In the genomic region with DNA sequence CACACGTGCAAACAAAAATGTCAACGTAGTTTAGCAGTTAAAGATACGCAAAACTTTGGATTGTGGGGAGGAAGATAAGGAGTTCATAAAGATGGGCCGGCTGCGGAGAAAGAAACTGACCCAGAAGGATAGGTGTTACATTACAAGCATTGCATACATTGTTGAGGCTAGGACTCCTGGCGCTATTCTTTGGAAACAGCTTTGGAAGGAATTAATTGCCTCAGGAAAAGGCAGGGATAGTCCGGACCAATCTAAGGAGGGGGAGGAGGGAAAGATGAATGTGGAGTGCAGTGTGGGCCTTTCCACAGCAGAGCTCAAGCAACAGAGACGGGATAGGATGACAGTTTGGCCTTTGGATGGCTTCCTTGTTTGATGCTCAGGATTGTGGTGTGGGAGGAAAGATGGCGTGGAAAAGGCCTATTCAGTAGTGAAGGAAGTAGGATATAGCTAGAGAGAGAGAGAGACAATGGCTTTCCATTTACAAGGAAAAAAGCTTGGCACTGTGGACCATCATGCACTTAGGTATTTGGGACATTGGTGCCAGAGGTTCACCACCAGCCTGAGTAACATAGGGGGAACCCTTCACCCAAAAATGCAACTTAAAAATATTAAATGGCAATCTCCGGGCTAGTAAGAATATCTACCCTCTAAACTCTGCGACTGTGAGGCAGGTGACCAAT, we compare ENCODE assay signal across 9 mouse cellular contexts. TPM values are rescaled to one million over a fixed set of nuclear protein-coding genes. Genes with fewer than 3 reads are reported as not detected.
A peak's percentile ranks its signal among the peaks of the same experiment; 100 is the strongest.
DNase-seq lines count a peak whose midpoint lies in the region; ATAC-seq and TF ChIP-seq lines count a peak whose summit lies in the region.
"Had no signal": no experiment of that assay in that cellular context is flagged by ENCODE, and none has a peak within 500 bp of the region (broad histone marks: within the 10 kb centered on the region; RNA-seq: fewer than 3 reads in every experiment).

No protein-coding gene starts in this region.

- peak overlapping the region; percentile 98 for H3K4me2 ChIP-seq in limb, embryonic 13.5 days (replicated peaks)
- peak overlapping the region; percentile 94 for H3K4me2 ChIP-seq in stomach, embryonic 16.5 days (ENCODE audit: low read depth, low read length)

- H3K4me3 ChIP-seq in cerebellum, adult 2 months (replicated peaks; ENCODE audit: insufficient read depth, low read depth, low read length): peak overlapping the region; percentile 74
- H3K4me3 ChIP-seq in testis, adult 2 months (ENCODE audit: control insufficient read depth, low read depth, low read length): peak overlapping the region; percentile 99
- H3K4me3 ChIP-seq in limb, embryonic 13.5 days: peak overlapping the region; percentile 99
- H3K4me3 ChIP-seq in stomach, embryonic 16.5 days (replicated peaks; ENCODE audit: low read length): peak overlapping the region; percentile 99

- peak overlapping the region; percentile 99 for H3K9ac ChIP-seq in limb, embryonic 13.5 days
- H3K9ac ChIP-seq in stomach, embryonic 16.5 days (ENCODE audit: low read length): peak overlapping the region; percentile 96

- TF ChIP-seq POLR2A in cerebellum, adult 2 months (IDR thresholded peaks at IDR 0.05; ENCODE audit: borderline replicate concordance, insufficient read depth, low read length): no peak
- TF ChIP-seq POLR2A in testis, adult 2 months (IDR thresholded peaks at IDR 0.05; ENCODE audit: control insufficient read depth, low read depth, low read length): no peak

- no peak for TF ChIP-seq CTCF in cerebellum, adult 2 months (IDR thresholded peaks at IDR 0.05; ENCODE audit: borderline replicate concordance, insufficient read depth, low read depth, low read length)
- TF ChIP-seq CTCF in testis, adult 2 months (IDR thresholded peaks at IDR 0.05; ENCODE audit: control insufficient read depth, insufficient read depth, insufficient replicate concordance, low read depth, low read length): no peak

- H3K27ac ChIP-seq in cerebellum, adult 2 months (ENCODE audit: insufficient read depth, low read length): no peak overlapping the region
- no peak overlapping the region for H3K27ac ChIP-seq in testis, adult 2 months (ENCODE audit: control insufficient read depth, insufficient read depth, low read depth, low read length)
- no peak overlapping the region for H3K27ac ChIP-seq in limb, embryonic 13.5 days
- peak overlapping the region; percentile 82; the same call in 1 of the 2 replicates for H3K27ac ChIP-seq in stomach, embryonic 16.5 days (ENCODE audit: low read length)

- no peaks in the 10 kb centered on the region for H3K9me3 ChIP-seq in limb, embryonic 13.5 days
- H3K9me3 ChIP-seq in stomach, embryonic 16.5 days (replicated peaks; ENCODE audit: control insufficient read depth, low read length): no peaks in the 10 kb centered on the region

- no peaks in the 10 kb centered on the region for H3K27me3 ChIP-seq in cerebellum, adult 2 months (ENCODE audit: control insufficient read depth, insufficient read depth, low read length)
- H3K27me3 ChIP-seq in testis, adult 2 months (ENCODE audit: control insufficient read depth, insufficient read depth, low read length): no peaks in the 10 kb centered on the region
- no peaks in the 10 kb centered on the region for H3K27me3 ChIP-seq in limb, embryonic 13.5 days
- H3K27me3 ChIP-seq in stomach, embryonic 16.5 days (ENCODE audit: control insufficient read depth, insufficient read depth, low read length): no peaks in the 10 kb centered on the region

- WGBS in cerebellum, adult 2 months: 26% methylated on average over 11 of the region's 11 CpGs
- WGBS in limb, embryonic 13.5 days: 27% methylated on average over 11 of the region's 11 CpGs
- 20% methylated on average over 11 of the region's 11 CpGs for WGBS in stomach, embryonic 16.5 days

- H3K36me3 ChIP-seq in testis, adult 2 months (ENCODE audit: control insufficient read depth, insufficient read depth, low read length): no peaks in the 10 kb centered on the region
- H3K36me3 ChIP-seq in limb, embryonic 13.5 days: peaks cover 5% of the 10 kb centered on the region; the same call in 1 of the 2 replicates
- no peaks in the 10 kb centered on the region for H3K36me3 ChIP-seq in stomach, embryonic 16.5 days (ENCODE audit: control insufficient read depth, insufficient read depth, low read length)

- no peak for ATAC-seq in limb, embryonic 13.5 days (ENCODE audit: low FRiP score, low read depth)
- ATAC-seq in stomach, embryonic 16.5 days (ENCODE audit: insufficient read depth, low FRiP score): no peak

- no peak for DNase-seq in cerebellum, adult 2 months
- no peak for DNase-seq in cerebellum, postnatal 4 days (ENCODE audit: low spot score in 2 of 2)
- no peak for DNase-seq in testis, postnatal 10 days (ENCODE audit: low spot score)
- no peak for DNase-seq in cerebellum, postnatal 14 days
- no peak for DNase-seq in kidney, postnatal 36 days
- DNase-seq: thymus, adult 18-20 months had no signal

- H3K4me1 ChIP-seq in cerebellum, adult 2 months (ENCODE audit: control insufficient read depth, insufficient read depth, low read length): peaks cover 3% of the 10 kb centered on the region
- H3K4me1 ChIP-seq in testis, adult 2 months (ENCODE audit: control insufficient read depth, insufficient read depth, low read length): peaks cover 10% of the 10 kb centered on the region
- H3K4me1 ChIP-seq in limb, embryonic 13.5 days: peaks cover 20% of the 10 kb centered on the region
- peaks cover 21% of the 10 kb centered on the region for H3K4me1 ChIP-seq in stomach, embryonic 16.5 days (ENCODE audit: control insufficient read depth, insufficient read depth, low read length)

RNA-seq across cellular contexts. Expression of a gene that starts 9.3 kb away (rescaled TPM):
- 459 and 486 TPM in 2 replicates for polyA plus RNA-seq in cerebellum, adult 2 months (2012; rRNA removed)
- 23.1 and 29.0 TPM in 2 replicates for polyA plus RNA-seq in testis, adult 2 months (2012; rRNA removed)
- 246 and 261 TPM in 2 replicates for polyA plus RNA-seq in limb, embryonic 13.5 days (2015; fragmentation: Nextera tagmentation; extraction: Ambion mirVana)
- 183 and 186 TPM in 2 replicates for polyA plus RNA-seq in stomach, embryonic 16.5 days (2015; fragmentation: Nextera tagmentation; extraction: Ambion mirVana)

RNA-seq across cellular contexts. Expression of a gene that starts 30.2 kb away (rescaled TPM):
- not detected in 2 replicates for polyA plus RNA-seq in cerebellum, adult 2 months (2012; rRNA removed)
- polyA plus RNA-seq in testis, adult 2 months (2012; rRNA removed): 323 and 342 TPM in 2 replicates
- not detected in 2 replicates for polyA plus RNA-seq in limb, embryonic 13.5 days (2015; fragmentation: Nextera tagmentation; extraction: Ambion mirVana)
- polyA plus RNA-seq in stomach, embryonic 16.5 days (2015; fragmentation: Nextera tagmentation; extraction: Ambion mirVana): not detected in 2 replicates

RNA-seq across cellular contexts. Expression of a gene that starts 56.3 kb away (rescaled TPM):
- 6.8 and 7.4 TPM in 2 replicates for polyA plus RNA-seq in cerebellum, adult 2 months (2012; rRNA removed)
- polyA plus RNA-seq in testis, adult 2 months (2012; rRNA removed): 1.6 and 1.8 TPM in 2 replicates
- 124 and 125 TPM in 2 replicates for polyA plus RNA-seq in limb, embryonic 13.5 days (2015; fragmentation: Nextera tagmentation; extraction: Ambion mirVana)
- 105 and 120 TPM in 2 replicates for polyA plus RNA-seq in stomach, embryonic 16.5 days (2015; fragmentation: Nextera tagmentation; extraction: Ambion mirVana)

Comparison
In these comparisons a context has a peak if more than half of its experiments do, and no peak if none do; other contexts are left out.
1. RNA of a gene that starts 30.2 kb away (polyA plus RNA-seq): 323 to 342 TPM in testis, adult 2 months; not detected in limb, embryonic 13.5 days, not detected in cerebellum, adult 2 months and not detected in stomach, embryonic 16.5 days; every median in the first group is over 100 times any median in the second.
2. RNA of a gene that starts 56.3 kb away (polyA plus RNA-seq): 124 to 125 TPM in limb, embryonic 13.5 days and 105 to 120 TPM in stomach, embryonic 16.5 days; 6.8 to 7.4 TPM in cerebellum, adult 2 months and 1.6 to 1.8 TPM in testis, adult 2 months; every median in the first group is over 10 times any median in the second.
3. Peak in every context shown above with its lines, with median percentiles within 50 percentile points of each other: H3K4me3 ChIP-seq.